Mouse (Mus musculus) lung, embryonic 16.5 days (tissue): ENCODE data around the gene Atp6v0e. TPM values are rescaled to one million over a fixed set of nuclear protein-coding genes. Genes with fewer than 3 reads are reported as not detected.

Source experiments
- ATAC-seq: fragments of 200-750 bp; cut with Nextera tagmentation; 2 replicates; pipeline ENCODE4 v1.8.0; 2017; ENCODE audit warnings: low read depth, mild to moderate bottlenecking, moderate library complexity
- H3K27ac ChIP-seq: fragments of 300-500 bp; sonication (generic); 2 replicates; pipeline ENCODE4 v1.5.1; 2014; ENCODE audit warnings: mild to moderate bottlenecking, control low read depth, low read length
- H3K27me3 ChIP-seq: fragments of 300-500 bp; sonication (generic); 2 replicates; pipeline ENCODE4 v1.6.1; 2014; ENCODE audit warnings: low read depth, low read length, mixed read lengths; ENCODE audit not compliant: control insufficient read depth, insufficient read depth
- H3K36me3 ChIP-seq: fragments of 300-500 bp; sonication (generic); 2 replicates; pipeline ENCODE4 v1.6.1; 2014; ENCODE audit warnings: low read length; ENCODE audit not compliant: control insufficient read depth, insufficient read depth
- H3K4me1 ChIP-seq: fragments of 300-500 bp; sonication (generic); replicated peaks from 2 replicates; pipeline ENCODE4 v1.6.1; 2014; ENCODE audit warnings: low read length, mixed read lengths; ENCODE audit not compliant: control insufficient read depth, insufficient read depth
- H3K4me2 ChIP-seq: fragments of 300-500 bp; sonication (generic); 2 replicates; pipeline ENCODE4 v1.6.1; 2014; ENCODE audit warnings: low read depth, low read length, control low read depth
- H3K4me3 ChIP-seq: fragments of 300-500 bp; sonication (generic); 2 replicates; pipeline ENCODE4 v1.5.1; 2014; ENCODE audit warnings: mild to moderate bottlenecking, low read length, control low read depth
- H3K9ac ChIP-seq: fragments of 300-500 bp; sonication (generic); 2 replicates; pipeline ENCODE4 v1.6.1; 2014; ENCODE audit warnings: low read length, control low read depth
- H3K9me3 ChIP-seq: fragments of 300-500 bp; sonication (generic); 2 replicates; pipeline ENCODE4 v1.6.1; 2016; ENCODE audit warnings: low read length; ENCODE audit not compliant: control insufficient read depth
- WGBS: fragments of 180-500 bp; shearing (Covaris S2); extraction: QIAGEN DNeasy Blood & Tissue Kit; methylation state at CpG from one replicate; pipeline ENCODE4 v1.1.7; 2014; 5-methylcytosine and 5-hydroxymethylcytosine counted together
- polyA plus RNA-seq: library from polyadenylated mRNA; unstranded; fragments of >200 nt; fragmentation: Nextera tagmentation; extraction: Ambion mirVana; gene quantifications from 2 replicates; pipeline ENCODE4 v1.2.1, GENCODE M21; 2015

Gene Atp6v0e
- polyA plus RNA-seq, 1 experiment from 2014 or later = 186 TPM

DNA sequence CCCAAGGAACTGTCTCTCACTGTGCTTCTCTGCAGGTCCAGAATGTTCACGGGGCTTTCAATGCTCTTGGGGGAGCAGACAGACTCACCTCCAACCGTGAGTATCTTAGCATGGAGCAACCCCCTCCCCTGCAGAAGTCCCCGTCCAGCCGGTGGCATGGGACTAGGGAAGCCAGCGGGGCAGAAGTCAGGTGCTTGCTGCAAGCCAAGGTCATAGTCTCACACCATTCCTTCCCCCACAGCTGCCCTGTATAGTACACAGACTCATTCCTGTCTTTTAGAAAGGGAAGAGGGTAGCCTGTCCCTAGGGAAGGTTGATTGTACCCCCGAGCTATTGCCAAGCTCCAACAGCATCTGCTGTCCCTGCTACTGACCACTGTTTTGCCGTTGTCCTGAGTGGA, 27.1 kb upstream of the Atp6v0e start:
- Histone ChIP-seq H3K4me1 (no peaks in the 10 kb centered on the region), H3K27ac (no peak overlapping the region), H3K4me3 (no peak overlapping the region), H3K36me3 (peaks cover 21% of the 10 kb centered on the region), H3K9ac (no peak overlapping the region), H3K4me2 (no peak overlapping the region), H3K9me3 (no peaks in the 10 kb centered on the region), H3K27me3 (no peaks in the 10 kb centered on the region)
- ATAC-seq = no peak
- 81% methylated on average over 7 of the region's 7 CpGs for WGBS

DNA sequence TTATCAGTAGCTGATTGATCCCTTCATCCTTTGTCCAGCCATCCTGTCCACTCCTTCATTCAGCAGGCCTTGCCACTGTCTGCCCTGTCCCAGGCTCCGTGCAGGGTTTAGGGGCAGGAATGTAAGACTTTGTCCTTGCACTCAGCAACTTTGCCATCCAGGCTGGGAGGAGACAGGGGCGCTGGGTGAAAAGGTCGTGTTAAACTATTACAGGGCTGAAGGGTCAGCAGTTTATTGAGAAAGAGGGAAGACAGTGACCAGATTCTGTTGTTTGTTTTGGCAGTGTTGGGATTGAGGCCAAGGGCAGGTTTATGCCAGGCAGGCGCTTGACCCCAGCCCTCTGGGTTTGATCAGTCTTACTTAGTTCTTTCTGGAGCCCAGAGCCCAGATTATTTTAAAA, 25.2 kb upstream of the Atp6v0e start:
- no peak overlapping the region for H3K4me2 ChIP-seq
- 49% methylated on average over 4 of the region's 4 CpGs for WGBS
- no peak overlapping the region for H3K4me3 ChIP-seq
- H3K27ac ChIP-seq = no peak overlapping the region
- 0 out of 2 replicates have a peak overlapping the region, but pooled peaks have one; percentile 29 for H3K9ac ChIP-seq
- H3K36me3 ChIP-seq = peaks cover 34% of the 10 kb centered on the region
- no peak for ATAC-seq
- no peaks in the 10 kb centered on the region for H3K4me1 ChIP-seq
- H3K9me3 ChIP-seq = no peaks in the 10 kb centered on the region
- no peaks in the 10 kb centered on the region for H3K27me3 ChIP-seq

- Histone ChIP-seq H3K4me2 (no peak overlapping the region), H3K36me3 (peaks cover 42% of the 10 kb centered on the region), H3K9ac (no peak overlapping the region), H3K9me3 (no peaks in the 10 kb centered on the region), H3K4me1 (no peaks in the 10 kb centered on the region), H3K27ac (no peak overlapping the region), H3K4me3 (no peak overlapping the region), H3K27me3 (no peaks in the 10 kb centered on the region)
- peak; percentile 60 for ATAC-seq
- WGBS = 12% methylated on average over 7 of the region's 7 CpGs
These were observed 24.4 kb upstream of the Atp6v0e start for GRCm38 (mm10) chr17:26638655-26639054.

DNA sequence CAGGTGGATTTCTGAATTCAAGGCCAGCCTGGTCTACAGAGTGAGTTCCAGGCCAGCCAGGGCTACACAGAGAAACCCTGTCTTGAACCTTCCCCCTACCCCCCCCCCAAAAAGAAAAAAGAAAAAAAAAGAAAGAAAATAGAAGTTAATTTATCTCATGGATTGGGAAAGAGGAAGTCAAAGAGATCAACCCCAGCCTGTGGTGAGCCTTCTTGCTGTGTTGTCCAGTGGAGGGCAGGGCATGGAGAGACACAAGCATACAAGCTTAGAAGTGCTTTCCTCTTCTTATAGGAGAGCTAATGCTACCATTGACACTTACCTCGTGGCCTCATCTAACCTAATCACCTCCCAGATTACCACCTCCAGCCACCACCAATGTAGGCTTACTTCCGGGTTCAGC, 23.2 kb upstream of the Atp6v0e start:
- Histone ChIP-seq H3K4me2 (no peak overlapping the region), H3K4me3 (no peak overlapping the region), H3K9me3 (no peaks in the 10 kb centered on the region), H3K4me1 (no peaks in the 10 kb centered on the region), H3K27me3 (no peaks in the 10 kb centered on the region), H3K36me3 (peaks cover 45% of the 10 kb centered on the region), H3K27ac (no peak overlapping the region), H3K9ac (no peak overlapping the region)
- WGBS = 68% methylated on average over 2 of the region's 2 CpGs
- no peak for ATAC-seq

DNA sequence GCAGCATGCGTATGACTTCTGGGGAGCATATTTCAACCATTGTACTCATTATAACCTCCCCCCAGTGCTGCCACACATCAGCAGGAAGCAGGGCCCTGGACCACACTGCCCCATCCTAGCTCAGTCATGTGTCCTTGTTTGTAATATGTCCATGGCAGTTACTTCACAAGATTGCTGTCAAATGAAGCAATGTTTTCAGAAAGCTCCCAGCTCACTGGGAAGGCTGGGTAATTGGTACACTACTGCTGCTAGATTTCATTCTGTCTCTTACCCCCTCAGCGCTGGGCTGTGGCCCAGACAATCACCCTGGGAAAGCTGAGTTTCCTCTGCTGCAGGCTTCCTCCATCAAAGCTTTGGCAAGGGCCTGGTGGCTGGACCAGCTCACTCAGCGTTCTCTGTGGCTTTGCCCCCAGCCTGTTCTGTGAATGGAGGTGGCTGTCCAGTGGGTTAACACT, 22.7 kb upstream of the Atp6v0e start:
- 83% methylated on average over 3 of the region's 3 CpGs for WGBS
- no peak overlapping the region for H3K4me3 ChIP-seq
- H3K36me3 ChIP-seq = peaks cover 45% of the 10 kb centered on the region
- H3K27ac ChIP-seq = no peak overlapping the region
- H3K9me3 ChIP-seq = no peaks in the 10 kb centered on the region
- H3K9ac ChIP-seq = no peak overlapping the region
- no peaks in the 10 kb centered on the region for H3K27me3 ChIP-seq
- no peak overlapping the region for H3K4me2 ChIP-seq
- no peaks in the 10 kb centered on the region for H3K4me1 ChIP-seq
- ATAC-seq = no peak

GRCm38 (mm10) chr17:26643456-26643855, 19.6 kb upstream of the Atp6v0e start:
- H3K27ac ChIP-seq = no peak overlapping the region
- no peaks in the 10 kb centered on the region for H3K9me3 ChIP-seq
- peaks cover 41% of the 10 kb centered on the region for H3K36me3 ChIP-seq
- no peak overlapping the region for H3K4me3 ChIP-seq
- H3K4me2 ChIP-seq = no peak overlapping the region
- no peak for ATAC-seq
- no peaks in the 10 kb centered on the region for H3K27me3 ChIP-seq
- no peak overlapping the region for H3K9ac ChIP-seq
- 95% methylated on average over 8 of the region's 8 CpGs for WGBS
- no peaks in the 10 kb centered on the region for H3K4me1 ChIP-seq

DNA sequence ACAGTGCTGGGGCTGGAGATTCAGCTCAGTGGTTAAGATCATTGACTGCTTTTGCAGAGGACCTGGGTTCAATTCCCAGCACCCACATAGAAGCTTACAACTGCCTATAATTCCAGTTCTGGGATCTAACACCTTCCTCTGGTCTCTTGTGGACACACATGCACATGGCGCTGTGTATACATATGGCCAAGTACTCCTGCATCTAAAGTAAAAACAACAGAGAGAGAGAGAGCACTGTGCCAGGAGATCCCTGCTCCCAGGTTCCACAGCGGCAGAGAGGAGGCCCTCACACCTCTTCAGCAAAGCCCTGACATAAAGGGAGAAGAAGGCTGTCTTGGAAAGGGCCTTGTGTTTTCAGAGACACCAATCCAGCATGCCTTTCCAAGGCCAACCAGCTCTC, 19.0 kb upstream of the Atp6v0e start:
- Histone ChIP-seq H3K27ac (no peak overlapping the region), H3K9me3 (no peaks in the 10 kb centered on the region), H3K4me2 (no peak overlapping the region), H3K4me1 (no peaks in the 10 kb centered on the region), H3K9ac (no peak overlapping the region), H3K27me3 (no peaks in the 10 kb centered on the region), H3K4me3 (no peak overlapping the region), H3K36me3 (peaks cover 41% of the 10 kb centered on the region)
- WGBS = 90% methylated on average over 2 of the region's 2 CpGs
- ATAC-seq = no peak

DNA sequence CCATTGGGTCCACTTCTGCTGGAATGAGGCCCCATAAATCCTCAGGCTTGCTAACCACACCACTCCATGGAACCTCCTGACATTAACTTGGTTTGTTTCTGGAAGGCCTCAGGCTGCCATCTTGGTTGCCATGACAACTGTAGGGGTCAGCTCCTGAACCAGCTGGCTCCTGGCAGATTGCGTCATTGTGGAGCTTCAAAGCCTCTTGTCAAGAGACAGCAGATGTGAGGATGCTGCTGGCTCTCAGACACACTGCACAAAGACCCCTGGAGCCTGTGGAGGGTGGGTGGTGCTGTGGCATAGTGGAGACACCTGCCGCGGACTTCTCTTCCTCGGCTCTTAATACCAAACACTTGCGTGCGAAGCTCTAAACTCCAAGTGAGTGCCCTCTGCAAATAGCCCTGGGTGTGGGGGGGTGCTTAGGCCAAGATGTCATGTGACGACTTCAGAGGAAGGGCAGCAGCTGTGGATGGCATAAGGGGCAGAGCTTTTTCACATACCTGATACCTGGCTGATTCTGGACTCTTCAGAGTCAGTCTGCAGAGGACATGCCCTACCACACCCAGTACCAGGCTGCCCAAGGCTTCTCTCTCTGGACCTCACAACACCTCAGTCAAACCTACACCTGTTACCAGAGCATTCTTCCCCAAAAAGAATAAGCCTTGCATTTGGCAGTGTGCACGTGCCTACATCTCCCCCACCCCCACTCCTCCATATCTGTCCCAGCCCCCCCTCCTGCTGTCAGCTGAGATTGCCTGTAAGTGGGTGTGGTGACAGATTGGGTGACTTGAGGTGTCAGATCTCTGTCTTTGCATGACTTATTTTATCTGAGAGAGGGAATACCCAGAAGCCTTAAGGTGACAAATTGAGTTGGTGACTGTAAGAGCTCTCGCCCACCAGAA, 18.3 kb upstream of the Atp6v0e start:
- H3K27ac ChIP-seq = no peak overlapping the region
- no peaks in the 10 kb centered on the region for H3K4me1 ChIP-seq
- H3K4me3 ChIP-seq = no peak overlapping the region
- 72% methylated on average over 9 of the region's 9 CpGs for WGBS
- no peak overlapping the region for H3K4me2 ChIP-seq
- H3K9ac ChIP-seq = no peak overlapping the region
- no peaks in the 10 kb centered on the region for H3K9me3 ChIP-seq
- H3K36me3 ChIP-seq = peaks cover 41% of the 10 kb centered on the region
- no peaks in the 10 kb centered on the region for H3K27me3 ChIP-seq
- ATAC-seq = no peak

GRCm38 (mm10) chr17:26645411-26645854, 17.6 kb upstream of the Atp6v0e start:
- Histone ChIP-seq H3K4me2 (no peak overlapping the region), H3K4me1 (no peaks in the 10 kb centered on the region), H3K9me3 (no peaks in the 10 kb centered on the region), H3K9ac (no peak overlapping the region), H3K36me3 (peaks cover 35% of the 10 kb centered on the region), H3K27me3 (no peaks in the 10 kb centered on the region), H3K4me3 (no peak overlapping the region), H3K27ac (no peak overlapping the region)
- no peak for ATAC-seq
- WGBS = 71% methylated on average over 8 of the region's 8 CpGs
